Mouse (Mus musculus): ENCODE measurements around the gene Miga1. TPM values are rescaled to one million over a fixed set of nuclear protein-coding genes. Genes with fewer than 3 reads are reported as not detected.

Miga1 gene
- total and polyA plus RNA-seq, 3 experiments, result 25.3 to 44.7 (median 32.5) TPM

GRCm38 (mm10) chr3:152250487-152250886 lies 89.7 kb downstream of the Miga1 start:
- H3K9me3 ChIP-seq (replicated peaks; ENCODE audit: low read length), result no peaks in the 10 kb centered on the region
- dilution Hi-C loops (cut with MboI; ENCODE audit: extremely low pct_ligation_motif_present, extremely low pct_unique_long_range_greater_than_20kb, low sequenced_read_pairs) (no loop called here), in situ Hi-C loops (cut with MboI; ENCODE audit: low pct_ligation_motif_present, low pct_unique_long_range_greater_than_20kb, low sequenced_read_pairs) (loop anchor here (25.0 kb wide), 1 partner anchor 487 kb away; no protein-coding TSS in a partner anchor)
- TF ChIP-seq CHD1 (IDR thresholded peaks at IDR 0.05; ENCODE audit: low read depth, low read length), result no peak
- TF ChIP-seq MXI1 (IDR thresholded peaks at IDR 0.05; ENCODE audit: low read depth, low read length), result no peak
- TF ChIP-seq SIN3A (IDR thresholded peaks at IDR 0.05; ENCODE audit: low read length), result no peak
- H3K27me3 ChIP-seq (replicated peaks), result no peaks in the 10 kb centered on the region
- no peak for DNase-seq (ENCODE audit: extremely low read depth)
- no peak overlapping the region for H3K4me3 ChIP-seq (replicated peaks in 1 of 3; ENCODE audit: low read depth in 2 of 3, low read length in 2 of 3, poor library complexity in 1 of 3)
- no peaks in the 10 kb centered on the region for H3K79me2 ChIP-seq (replicated peaks; ENCODE audit: control insufficient read depth, extremely low read depth, insufficient read depth, poor library complexity, severe bottlenecking)
- peaks cover 2 to 9% of the 10 kb centered on the region in 2 experiments for H3K36me3 ChIP-seq (replicated peaks in 1 of 2; ENCODE audit: control insufficient read depth in 1 of 2, insufficient read depth in 1 of 2, low read length in 1 of 2)
- no peak overlapping the region for H3K27ac ChIP-seq (ENCODE audit: insufficient read depth, low read depth)
- no peak overlapping the region for H3K4me2 ChIP-seq (ENCODE audit: insufficient read depth, low read depth, poor library complexity, severe bottlenecking)
- H3K9ac ChIP-seq (ENCODE audit: insufficient read depth, low read depth), result no peak overlapping the region
- H3K4me1 ChIP-seq (ENCODE audit: control insufficient read depth in 1 of 2, insufficient read depth in 2 of 2), result peaks cover 0 to 5% of the 10 kb centered on the region in 2 experiments; a peak in 1 of 4 replicates

GRCm38 (mm10) chr3:152247708-152248107 lies 92.5 kb downstream of the Miga1 start:
- no peak for DNase-seq (ENCODE audit: extremely low read depth)
- in situ Hi-C loops (cut with MboI; ENCODE audit: low pct_ligation_motif_present, low pct_unique_long_range_greater_than_20kb, low sequenced_read_pairs), result no loop called here
- dilution Hi-C loops (cut with MboI; ENCODE audit: extremely low pct_ligation_motif_present, extremely low pct_unique_long_range_greater_than_20kb, low sequenced_read_pairs), result no loop called here

GRCm38 (mm10) chr3:152245273-152245910 lies 94.8 kb downstream of the Miga1 start:
- Histone ChIP-seq H3K27ac (ENCODE audit: insufficient read depth, low read depth) (no peak overlapping the region), H3K36me3 (replicated peaks in 1 of 2; ENCODE audit: control insufficient read depth in 1 of 2, insufficient read depth in 1 of 2, low read length in 1 of 2) (peaks cover 5 to 37% of the 10 kb centered on the region in 2 experiments), H3K9me3 (replicated peaks; ENCODE audit: low read length) (no peaks in the 10 kb centered on the region), H3K4me1 (ENCODE audit: control insufficient read depth in 1 of 2, insufficient read depth in 2 of 2) (peaks cover 0 to 5% of the 10 kb centered on the region in 2 experiments; a peak in 1 of 4 replicates), H3K4me2 (ENCODE audit: insufficient read depth, low read depth, poor library complexity, severe bottlenecking) (no peak overlapping the region), H3K9ac (ENCODE audit: insufficient read depth, low read depth) (no peak overlapping the region), H3K4me3 (replicated peaks in 1 of 3; ENCODE audit: low read depth in 2 of 3, low read length in 2 of 3, poor library complexity in 1 of 3) (no peak overlapping the region), H3K79me2 (replicated peaks; ENCODE audit: control insufficient read depth, extremely low read depth, insufficient read depth, poor library complexity, severe bottlenecking) (no peaks in the 10 kb centered on the region), H3K27me3 (replicated peaks) (no peaks in the 10 kb centered on the region)
- in situ Hi-C loops (cut with MboI; ENCODE audit: low pct_ligation_motif_present, low pct_unique_long_range_greater_than_20kb, low sequenced_read_pairs), result no loop called here
- dilution Hi-C loops (cut with MboI; ENCODE audit: extremely low pct_ligation_motif_present, extremely low pct_unique_long_range_greater_than_20kb, low sequenced_read_pairs), result no loop called here
- DNase-seq (ENCODE audit: extremely low read depth), result no peak
- TF ChIP-seq RCOR1 (conservative IDR thresholded peaks at IDR 0.05; ENCODE audit: low read depth, low read length) (no peak), CTCF (conservative IDR thresholded peaks at IDR 0.05 in 1 of 2, IDR thresholded peaks at IDR 0.05 in 1 of 2; ENCODE audit: low read depth in 2 of 2, low read length in 2 of 2) (peak in 1 of 2 experiments; percentile 41; a peak in 2 of 4 replicates), POLR2A (IDR thresholded peaks at IDR 0.05; ENCODE audit: low read depth, low read length) (peak; percentile 34; the same call in 1 of the 2 replicates)

More at GRCm38 (mm10) chr3:152247708-152248107, 92.5 kb downstream of the Miga1 start:
- no peak overlapping the region for H3K27ac ChIP-seq (ENCODE audit: insufficient read depth, low read depth)
- no peaks in the 10 kb centered on the region for H3K9me3 ChIP-seq (replicated peaks; ENCODE audit: low read length)
- no peak overlapping the region for H3K9ac ChIP-seq (ENCODE audit: insufficient read depth, low read depth)
- H3K27me3 ChIP-seq (replicated peaks), result no peaks in the 10 kb centered on the region
- TF ChIP-seq NRF1 (IDR thresholded peaks at IDR 0.05; ENCODE audit: low read depth, low read length) (no peak), MAX (IDR thresholded peaks at IDR 0.05; ENCODE audit: low read length) (peak; percentile 65; the same call in 1 of the 2 replicates), MYC (IDR thresholded peaks at IDR 0.05; ENCODE audit: low read depth, low read length) (peak; percentile 70)
- H3K36me3 ChIP-seq (replicated peaks in 1 of 2; ENCODE audit: control insufficient read depth in 1 of 2, insufficient read depth in 1 of 2, low read length in 1 of 2), result peaks cover 2 to 19% of the 10 kb centered on the region in 2 experiments
- H3K4me2 ChIP-seq (ENCODE audit: insufficient read depth, low read depth, poor library complexity, severe bottlenecking), result no peak overlapping the region
- peaks cover 0 to 5% of the 10 kb centered on the region in 2 experiments; a peak in 1 of 4 replicates for H3K4me1 ChIP-seq (ENCODE audit: control insufficient read depth in 1 of 2, insufficient read depth in 2 of 2)
- H3K79me2 ChIP-seq (replicated peaks; ENCODE audit: control insufficient read depth, extremely low read depth, insufficient read depth, poor library complexity, severe bottlenecking), result no peaks in the 10 kb centered on the region
- H3K4me3 ChIP-seq (replicated peaks in 1 of 3; ENCODE audit: low read depth in 2 of 3, low read length in 2 of 3, poor library complexity in 1 of 3), result no peak overlapping the region
